Mouse (Mus musculus) forebrain, embryonic 13.5 days (tissue): ENCODE results near the gene Mrps22. TPM values are rescaled to one million over a fixed set of nuclear protein-coding genes. Genes with fewer than 3 reads are reported as not detected.

ENCODE experiments used
- ATAC-seq: fragments of 200-750 bp; cut with Nextera tagmentation; 2 replicates; pipeline ENCODE4 v1.8.0; 2017
- H3K27ac ChIP-seq: fragments of 300-500 bp; sonication (generic); 2 replicates; pipeline ENCODE4 v1.5.1; 2015; ENCODE audit warnings: inconsistent platforms, mild to moderate bottlenecking, moderate library complexity
- H3K27me3 ChIP-seq: fragments of 300-500 bp; sonication (generic); 2 replicates; pipeline ENCODE4 v1.6.1; 2015; ENCODE audit warnings: mild to moderate bottlenecking, inconsistent platforms
- H3K36me3 ChIP-seq: fragments of 300-500 bp; sonication (generic); 2 replicates; pipeline ENCODE4 v1.6.1; 2015; ENCODE audit warnings: mild to moderate bottlenecking, inconsistent platforms; ENCODE audit not compliant: poor library complexity, severe bottlenecking
- H3K4me1 ChIP-seq: fragments of 300-500 bp; sonication (generic); 2 replicates; pipeline ENCODE4 v1.6.1; 2015; ENCODE audit warnings: inconsistent platforms
- H3K4me2 ChIP-seq: fragments of 300-500 bp; sonication (generic); 2 replicates; pipeline ENCODE4 v1.6.1; 2015; ENCODE audit warnings: inconsistent platforms, mild to moderate bottlenecking, moderate library complexity
- H3K4me3 ChIP-seq: fragments of 300-500 bp; sonication (generic); 2 replicates; pipeline ENCODE4 v1.5.1; 2015; ENCODE audit warnings: mild to moderate bottlenecking, inconsistent platforms
- H3K9ac ChIP-seq: fragments of 300-500 bp; sonication (generic); 2 replicates; pipeline ENCODE4 v1.6.1; 2015; ENCODE audit warnings: mild to moderate bottlenecking, inconsistent platforms
- H3K9me3 ChIP-seq: fragments of 300-500 bp; sonication (generic); replicated peaks from 2 replicates; pipeline ENCODE4 v1.6.1; 2016; ENCODE audit warnings: inconsistent platforms
- WGBS: fragments of 180-500 bp; shearing (Covaris S2); methylation state at CpG from one replicate; pipeline ENCODE4 v1.1.7; 2015; 5-methylcytosine and 5-hydroxymethylcytosine counted together
- polyA plus RNA-seq: library from polyadenylated mRNA; unstranded; fragments of >200 nt; fragmentation: Nextera tagmentation; extraction: Ambion mirVana; gene quantifications from 2 replicates; pipeline ENCODE4 v1.2.1, GENCODE M21; 2015

The Mrps22 gene
- 68.4 and 69.6 TPM in 2 replicates for polyA plus RNA-seq

- peak within 1 kb of the TSS; percentile 92 for H3K4me3 ChIP-seq
- WGBS, result under 1% methylated on average over 44 of the region's 44 CpGs
- H3K27ac ChIP-seq, result no peak within 1 kb of the TSS
- H3K27me3 ChIP-seq, result no peaks in the 10 kb centered on the region; the same call in 1 of the 2 replicates
- peaks cover 22% of the 10 kb centered on the region for H3K36me3 ChIP-seq
- peak within 1 kb of the TSS; percentile 86 for H3K9ac ChIP-seq
- peak; percentile 97 for ATAC-seq
- H3K4me1 ChIP-seq, result peaks cover 16% of the 10 kb centered on the region
- H3K9me3 ChIP-seq, result no peaks in the 10 kb centered on the region
- H3K4me2 ChIP-seq, result peak within 1 kb of the TSS; percentile 97
Measured at GRCm38 (mm10) chr9:98601156-98601836, at the start of gene Mrps22. Gene Mrps22, minus strand, starts transcription at chr9:98601660.

GRCm38 (mm10) chr9:98650547-98650946 lies 49.1 kb upstream of the Mrps22 start:
- Histone ChIP-seq H3K9ac (no peak overlapping the region), H3K9me3 (no peaks in the 10 kb centered on the region), H3K4me3 (no peak overlapping the region), H3K36me3 (no peaks in the 10 kb centered on the region), H3K27me3 (no peaks in the 10 kb centered on the region), H3K4me2 (no peak overlapping the region), H3K27ac (no peak overlapping the region), H3K4me1 (no peaks in the 10 kb centered on the region)
- ATAC-seq, result no peak
- 79% methylated on average over 8 of the region's 8 CpGs for WGBS

- Histone ChIP-seq H3K9me3 (no peaks in the 10 kb centered on the region), H3K27me3 (no peaks in the 10 kb centered on the region), H3K4me3 (no peak overlapping the region), H3K9ac (no peak overlapping the region), H3K27ac (no peak overlapping the region), H3K36me3 (no peaks in the 10 kb centered on the region), H3K4me1 (no peaks in the 10 kb centered on the region), H3K4me2 (no peak overlapping the region)
- 59% methylated on average over 12 of the region's 12 CpGs for WGBS
- no peak for ATAC-seq
Measured at GRCm38 (mm10) chr9:98647418-98647817, 46.0 kb upstream of the Mrps22 start.

- no peak overlapping the region for H3K4me2 ChIP-seq
- no peak overlapping the region for H3K4me3 ChIP-seq
- H3K4me1 ChIP-seq, result no peaks in the 10 kb centered on the region
- H3K27me3 ChIP-seq, result no peaks in the 10 kb centered on the region
- no peak overlapping the region for H3K9ac ChIP-seq
- peak; percentile 92 for ATAC-seq
- H3K27ac ChIP-seq, result no peak overlapping the region
- no peaks in the 10 kb centered on the region for H3K9me3 ChIP-seq
- WGBS, result 27% methylated on average over 4 of the region's 4 CpGs
- H3K36me3 ChIP-seq, result no peaks in the 10 kb centered on the region
Measured at GRCm38 (mm10) chr9:98645750-98646149, 44.3 kb upstream of the Mrps22 start.

- Histone ChIP-seq H3K4me2 (no peak overlapping the region), H3K27me3 (no peaks in the 10 kb centered on the region), H3K4me3 (no peak overlapping the region), H3K36me3 (no peaks in the 10 kb centered on the region), H3K4me1 (no peaks in the 10 kb centered on the region), H3K9me3 (no peaks in the 10 kb centered on the region), H3K9ac (no peak overlapping the region), H3K27ac (no peak overlapping the region)
- WGBS, result 82% methylated on average over 6 of the region's 6 CpGs
- ATAC-seq, result no peak
Measured at GRCm38 (mm10) chr9:98642126-98642525, 40.7 kb upstream of the Mrps22 start.

- 73% methylated on average over 13 of the region's 13 CpGs for WGBS
- Histone ChIP-seq H3K27ac (no peak overlapping the region), H3K27me3 (no peaks in the 10 kb centered on the region), H3K9ac (no peak overlapping the region), H3K4me2 (no peak overlapping the region), H3K4me1 (peaks cover 4% of the 10 kb centered on the region; the same call in 1 of the 2 replicates), H3K4me3 (no peak overlapping the region), H3K36me3 (no peaks in the 10 kb centered on the region), H3K9me3 (no peaks in the 10 kb centered on the region)
- ATAC-seq, result no peak
Measured at GRCm38 (mm10) chr9:98633287-98634162, 32.1 kb upstream of the Mrps22 start.

GRCm38 (mm10) chr9:98628480-98628879 lies 27.0 kb upstream of the Mrps22 start:
- no peak overlapping the region for H3K4me2 ChIP-seq
- H3K27me3 ChIP-seq, result no peaks in the 10 kb centered on the region
- H3K36me3 ChIP-seq, result no peaks in the 10 kb centered on the region
- no peak overlapping the region for H3K4me3 ChIP-seq
- no peaks in the 10 kb centered on the region for H3K9me3 ChIP-seq
- H3K9ac ChIP-seq, result no peak overlapping the region
- H3K27ac ChIP-seq, result no peak overlapping the region
- no peaks in the 10 kb centered on the region for H3K4me1 ChIP-seq
- no peak for ATAC-seq
- 50% methylated on average over 3 of the region's 3 CpGs for WGBS

GRCm38 (mm10) chr9:98604896-98605295 lies 3.4 kb upstream of the Mrps22 start:
- H3K9me3 ChIP-seq, result no peaks in the 10 kb centered on the region
- H3K27me3 ChIP-seq, result no peaks in the 10 kb centered on the region; the same call in 1 of the 2 replicates
- H3K4me3 ChIP-seq, result no peak overlapping the region
- no peak overlapping the region for H3K27ac ChIP-seq
- no peaks in the 10 kb centered on the region for H3K36me3 ChIP-seq
- H3K4me2 ChIP-seq, result no peak overlapping the region
- H3K9ac ChIP-seq, result no peak overlapping the region
- 76% methylated on average over 4 of the region's 4 CpGs for WGBS
- ATAC-seq, result no peak
- peaks cover 15% of the 10 kb centered on the region for H3K4me1 ChIP-seq

- no peak overlapping the region for H3K27ac ChIP-seq
- peak overlapping the region; percentile 97 for H3K4me2 ChIP-seq
- H3K9me3 ChIP-seq, result no peaks in the 10 kb centered on the region
- no peaks in the 10 kb centered on the region; the same call in 1 of the 2 replicates for H3K27me3 ChIP-seq
- H3K9ac ChIP-seq, result 0 out of 2 replicates have a peak overlapping the region, but pooled peaks have one; percentile 86
- H3K4me3 ChIP-seq, result peak overlapping the region; percentile 92
- peak; percentile 25; the same call in 1 of the 2 replicates for ATAC-seq
- peaks cover 16% of the 10 kb centered on the region for H3K36me3 ChIP-seq
- WGBS, result 51% methylated on average over 11 of the region's 11 CpGs
- peaks cover 16% of the 10 kb centered on the region for H3K4me1 ChIP-seq
Measured at GRCm38 (mm10) chr9:98601837-98602359, 438 bp upstream of the Mrps22 start.

- peak overlapping the region; percentile 97 for H3K4me2 ChIP-seq
- H3K4me3 ChIP-seq, result peak overlapping the region; percentile 92; the same call in 1 of the 2 replicates
Measured at GRCm38 (mm10) chr9:98600094-98600493, 1.4 kb downstream of the Mrps22 start.

GRCm38 (mm10) chr9:98583852-98584251 lies 17.6 kb downstream of the Mrps22 start:
- Histone ChIP-seq H3K36me3 (peaks cover 88% of the 10 kb centered on the region), H3K4me3 (no peak overlapping the region), H3K4me2 (no peak overlapping the region), H3K27me3 (no peaks in the 10 kb centered on the region), H3K9ac (no peak overlapping the region), H3K9me3 (no peaks in the 10 kb centered on the region), H3K4me1 (no peaks in the 10 kb centered on the region), H3K27ac (no peak overlapping the region)
- ATAC-seq, result no peak
- WGBS, result 92% methylated on average over 4 of the region's 4 CpGs

More at GRCm38 (mm10) chr9:98600094-98600493, 1.4 kb downstream of the Mrps22 start:
- no peak for ATAC-seq
- Histone ChIP-seq H3K27me3 (no peaks in the 10 kb centered on the region; the same call in 1 of the 2 replicates), H3K27ac (no peak overlapping the region), H3K36me3 (peaks cover 32% of the 10 kb centered on the region), H3K9me3 (no peaks in the 10 kb centered on the region), H3K9ac (no peak overlapping the region), H3K4me1 (peaks cover 16% of the 10 kb centered on the region)
- 93% methylated on average over 6 of the region's 6 CpGs for WGBS
